10 mouse cellular contexts compared by ENCODE assay signal in the genomic region with DNA sequence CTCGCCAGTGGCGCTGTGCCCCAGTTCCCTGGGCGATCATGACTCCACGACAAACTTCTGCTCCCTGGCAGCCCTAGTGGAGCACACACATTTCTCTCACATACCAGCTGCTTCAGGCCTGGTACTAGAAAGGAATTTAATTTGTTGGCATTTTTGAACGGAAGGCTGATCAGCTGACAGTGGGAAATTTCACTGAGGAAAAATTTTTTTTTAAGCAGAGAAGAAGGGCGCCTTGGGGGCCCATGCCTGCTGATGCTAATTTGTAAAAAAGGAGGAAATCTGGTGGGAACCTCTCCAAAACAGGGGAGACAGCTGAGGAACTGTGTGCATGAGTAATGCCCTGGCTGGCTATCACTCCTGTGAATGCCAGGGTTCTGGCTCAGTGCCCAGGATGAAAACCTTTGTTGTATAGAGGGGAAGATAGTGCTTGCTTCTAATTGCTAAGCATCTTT.
DNase-seq lines count a peak whose midpoint lies in the region; ATAC-seq and TF ChIP-seq lines count a peak whose summit lies in the region.
"Had no signal": no experiment of that assay in that cellular context is flagged by ENCODE, and none has a peak within 500 bp of the region (broad histone marks: within the 10 kb centered on the region; RNA-seq: fewer than 3 reads in every experiment).

No protein-coding gene starts in this region.

- no peaks in the 10 kb centered on the region for H3K4me1 ChIP-seq in lung, embryonic 14.5 days (ENCODE audit: insufficient read depth)
- H3K4me1 ChIP-seq in intestine, embryonic 15.5 days (replicated peaks): no peaks in the 10 kb centered on the region
- H3K4me1 ChIP-seq: embryonic facial prominence, embryonic 13.5 days; limb, embryonic 12.5 days had no signal

- H3K4me2 ChIP-seq in lung, embryonic 14.5 days: no peak overlapping the region
- H3K4me2 ChIP-seq in intestine, embryonic 15.5 days (replicated peaks): no peak overlapping the region
- H3K4me2 ChIP-seq: embryonic facial prominence, embryonic 13.5 days; limb, embryonic 12.5 days had no signal

- 72% methylated on average over 6 of the region's 6 CpGs for WGBS in lung, embryonic 14.5 days
- WGBS in intestine, embryonic 15.5 days: 84% methylated on average over 6 of the region's 6 CpGs

- TF ChIP-seq CTCF in lung, embryonic 14.5 days (IDR thresholded peaks at IDR 0.05; ENCODE audit: low read depth): no peak

- peaks cover 3% of the 10 kb centered on the region for H3K36me3 ChIP-seq in lung, embryonic 14.5 days (ENCODE audit: insufficient read depth)
- H3K36me3 ChIP-seq in intestine, embryonic 15.5 days: no peaks in the 10 kb centered on the region
- H3K36me3 ChIP-seq: embryonic facial prominence, embryonic 13.5 days; limb, embryonic 12.5 days had no signal

- H3K27me3 ChIP-seq in lung, embryonic 14.5 days (ENCODE audit: insufficient read depth, low read length): no peaks in the 10 kb centered on the region
- no peaks in the 10 kb centered on the region for H3K27me3 ChIP-seq in intestine, embryonic 15.5 days (replicated peaks)
- H3K27me3 ChIP-seq: embryonic facial prominence, embryonic 13.5 days; limb, embryonic 12.5 days had no signal

- no peak overlapping the region for H3K27ac ChIP-seq in lung, embryonic 14.5 days (ENCODE audit: low read depth)
- no peak overlapping the region for H3K27ac ChIP-seq in intestine, embryonic 15.5 days
- H3K27ac ChIP-seq: embryonic facial prominence, embryonic 13.5 days; limb, embryonic 12.5 days had no signal

- peak; percentile 25 for DNase-seq in lung, embryonic 14.5 days
- no peak for DNase-seq in lung, postnatal 4 days
- DNase-seq in cerebellum, adult 9-11 months: peak; percentile 15
- DNase-seq in layer of hippocampus, adult 9-11 months: peak; percentile 72
- DNase-seq in retina, postnatal 7 days (ENCODE audit: low read depth, low spot score): peak; percentile 16
- no peak for DNase-seq in T-cell, adult 2 months (ENCODE audit: low spot score)
- DNase-seq in thymus, adult 18-20 months: no peak

- no peaks in the 10 kb centered on the region for H3K9me3 ChIP-seq in lung, embryonic 14.5 days (ENCODE audit: low read depth, low read length)
- H3K9me3 ChIP-seq in intestine, embryonic 15.5 days: no peaks in the 10 kb centered on the region
- H3K9me3 ChIP-seq: embryonic facial prominence, embryonic 13.5 days; limb, embryonic 12.5 days had no signal

- no peak overlapping the region for H3K4me3 ChIP-seq in lung, embryonic 14.5 days (ENCODE audit: low read depth, low read length)
- H3K4me3 ChIP-seq in intestine, embryonic 15.5 days (replicated peaks): no peak overlapping the region
- H3K4me3 ChIP-seq: embryonic facial prominence, embryonic 13.5 days; limb, embryonic 12.5 days had no signal

- H3K9ac ChIP-seq in lung, embryonic 14.5 days: no peak overlapping the region
- no peak overlapping the region for H3K9ac ChIP-seq in intestine, embryonic 15.5 days
- H3K9ac ChIP-seq: embryonic facial prominence, embryonic 13.5 days; limb, embryonic 12.5 days had no signal

- ATAC-seq in lung, embryonic 14.5 days (ENCODE audit: insufficient read depth): no peak
- ATAC-seq in intestine, embryonic 15.5 days: no peak

Comparison
In these comparisons a context has a peak if more than half of its experiments do, and no peak if none do; other contexts are left out.
1. DNase-seq: peak in lung, embryonic 14.5 days (single experiment), cerebellum, adult 9-11 months (single experiment), layer of hippocampus, adult 9-11 months (single experiment) and retina, postnatal 7 days (single experiment); none in lung, postnatal 4 days (0 of 2), T-cell, adult 2 months (single experiment) and thymus, adult 18-20 months (0 of 2).